Comparison of ENCODE assay signal across 27 mouse cellular contexts in the genomic region with DNA sequence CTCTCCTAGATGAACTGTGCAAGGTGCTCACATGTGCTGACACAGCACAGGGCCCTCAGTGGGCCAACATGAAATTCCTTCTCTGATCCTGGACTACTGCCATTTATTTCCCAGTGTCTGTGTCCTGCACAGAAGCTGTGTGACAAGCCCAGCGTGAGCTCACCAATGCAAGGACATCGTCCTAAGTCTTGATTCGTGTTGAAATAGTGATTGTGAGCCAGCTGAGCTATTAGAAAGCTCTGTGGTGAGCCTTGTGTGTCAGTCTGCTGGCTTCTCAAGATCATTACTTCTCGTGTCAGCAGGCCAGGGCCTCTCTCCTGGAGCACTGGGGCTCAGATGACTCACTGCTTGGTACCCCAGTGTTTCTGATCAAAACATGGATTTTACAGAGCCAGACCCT. TPM values are rescaled to one million over a fixed set of nuclear protein-coding genes. Genes with fewer than 3 reads are reported as not detected.
DNase-seq lines count a peak whose midpoint lies in the region; ATAC-seq and TF ChIP-seq lines count a peak whose summit lies in the region.
"Had no signal": no experiment of that assay in that cellular context is flagged by ENCODE, and none has a peak within 500 bp of the region (broad histone marks: within the 10 kb centered on the region; RNA-seq: fewer than 3 reads in every experiment).

No protein-coding gene starts in this region.

- no peaks in the 10 kb centered on the region for H3K27me3 ChIP-seq in hindbrain, embryonic 13.5 days
- H3K27me3 ChIP-seq in hindbrain, embryonic 16.5 days (replicated peaks; ENCODE audit: control insufficient read depth, insufficient read depth, low read length): no peaks in the 10 kb centered on the region
- H3K27me3 ChIP-seq: embryonic facial prominence, embryonic 12.5 days; forebrain, embryonic 15.5 days; heart, embryonic 12.5 days; hindbrain, embryonic 12.5 days; kidney, embryonic 15.5 days; limb, embryonic 13.5 days; lung, embryonic 15.5 days had no signal

- DNase-seq in adrenal gland, adult 2 months: peak; percentile 73
- no peak for DNase-seq in adrenal gland, adult 18-20 months (ENCODE audit: low spot score in 2 of 2)
- DNase-seq in ES-E14 (ENCODE audit: low read depth, low spot score): no peak
- peak; percentile 38 to 62 for DNase-seq in adrenal gland, postnatal 36 days
- DNase-seq: cerebellum, adult 11 months; cerebellum, adult 9-10 months; cerebellum, postnatal 36 days; embryo, embryonic 11 days; gastrocnemius, postnatal 25 days; heart, adult 11 months; kidney, adult 18-20 months; retina, postnatal 1 day; right cerebral cortex, postnatal 14 days had no signal

- 84% methylated on average over 4 of the region's 4 CpGs for WGBS in hindbrain, embryonic 13.5 days
- 59% methylated on average over 4 of the region's 4 CpGs for WGBS in hindbrain, embryonic 16.5 days

- peaks cover 81% of the 10 kb centered on the region for H3K36me3 ChIP-seq in hindbrain, embryonic 13.5 days
- peaks cover 12% of the 10 kb centered on the region for H3K36me3 ChIP-seq in hindbrain, embryonic 16.5 days (ENCODE audit: control insufficient read depth, insufficient read depth, low read length)
- peaks cover 50% of the 10 kb centered on the region for H3K36me3 ChIP-seq in ES-E14 (ENCODE audit: control insufficient read depth, insufficient read depth, low read length, poor library complexity, severe bottlenecking)

- H3K4me1 ChIP-seq in hindbrain, embryonic 13.5 days (replicated peaks): peaks cover 20% of the 10 kb centered on the region
- peaks cover 2% of the 10 kb centered on the region; the same call in 1 of the 2 replicates for H3K4me1 ChIP-seq in hindbrain, embryonic 16.5 days (ENCODE audit: control insufficient read depth, insufficient read depth, low read depth, low read length)
- H3K4me1 ChIP-seq in ES-E14 (ENCODE audit: control insufficient read depth in 2 of 2, insufficient read depth in 2 of 2, low read length in 2 of 2, poor library complexity in 1 of 2): peaks cover 2 to 7% of the 10 kb centered on the region in 2 experiments; a peak in 1 of 4 replicates
- H3K4me1 ChIP-seq: hindbrain, embryonic 12.5 days had no signal

- no peak overlapping the region for H3K4me3 ChIP-seq in hindbrain, embryonic 13.5 days
- no peak overlapping the region for H3K4me3 ChIP-seq in hindbrain, embryonic 16.5 days (ENCODE audit: low read length)
- H3K4me3 ChIP-seq in ES-E14 (ENCODE audit: insufficient read depth in 1 of 2, low read depth in 1 of 2, low read length in 2 of 2, poor library complexity in 1 of 2, severe bottlenecking in 1 of 2): no peak overlapping the region
- H3K4me3 ChIP-seq: embryonic facial prominence, embryonic 12.5 days; forebrain, embryonic 10.5 days; forebrain, embryonic 15.5 days; heart, embryonic 12.5 days; hindbrain, embryonic 12.5 days; kidney, embryonic 15.5 days; limb, embryonic 13.5 days; lung, embryonic 15.5 days; midbrain, embryonic 10.5 days had no signal

- in situ Hi-C loops in ES-E14 (cut with MboI; ENCODE audit: low sequenced_read_pairs in 2 of 2, unreplicated experiment in 2 of 2): no loop called here

- H3K27ac ChIP-seq in hindbrain, embryonic 13.5 days: peak overlapping the region; percentile 35
- H3K27ac ChIP-seq in hindbrain, embryonic 16.5 days (ENCODE audit: low read depth, low read length): no peak overlapping the region
- no peak overlapping the region for H3K27ac ChIP-seq in ES-E14 (ENCODE audit: insufficient read depth, low read depth, low read length, poor library complexity, severe bottlenecking)
- H3K27ac ChIP-seq: embryonic facial prominence, embryonic 12.5 days; forebrain, embryonic 10.5 days; forebrain, embryonic 15.5 days; hindbrain, embryonic 12.5 days; kidney, embryonic 15.5 days; limb, embryonic 13.5 days; lung, embryonic 15.5 days; midbrain, embryonic 10.5 days had no signal

- ATAC-seq in hindbrain, embryonic 13.5 days (ENCODE audit: low FRiP score): no peak
- ATAC-seq in hindbrain, embryonic 16.5 days: no peak
- ATAC-seq in CD4-positive, CD25-positive, alpha-beta regulatory T cell, adult 4 months: no peak
- ATAC-seq: forebrain, embryonic 15.5 days; midbrain, embryonic 16.5 days had no signal

- H3K9ac ChIP-seq in hindbrain, embryonic 13.5 days: no peak overlapping the region
- no peak overlapping the region for H3K9ac ChIP-seq in hindbrain, embryonic 16.5 days (ENCODE audit: low read depth, low read length)
- no peak overlapping the region for H3K9ac ChIP-seq in ES-E14 (ENCODE audit: insufficient read depth, low read depth, low read length, poor library complexity, severe bottlenecking)
- H3K9ac ChIP-seq: embryonic facial prominence, embryonic 12.5 days; forebrain, embryonic 15.5 days; heart, embryonic 12.5 days; hindbrain, embryonic 12.5 days; kidney, embryonic 15.5 days; limb, embryonic 13.5 days; lung, embryonic 15.5 days had no signal

- H3K4me2 ChIP-seq in hindbrain, embryonic 13.5 days: no peak overlapping the region
- H3K4me2 ChIP-seq in hindbrain, embryonic 16.5 days (ENCODE audit: low read length): no peak overlapping the region
- H3K4me2 ChIP-seq: embryonic facial prominence, embryonic 12.5 days; forebrain, embryonic 15.5 days; heart, embryonic 12.5 days; hindbrain, embryonic 12.5 days; kidney, embryonic 15.5 days; limb, embryonic 13.5 days; liver, embryonic 11.5 days; lung, embryonic 15.5 days had no signal

- no peaks in the 10 kb centered on the region for H3K9me3 ChIP-seq in hindbrain, embryonic 13.5 days
- H3K9me3 ChIP-seq in hindbrain, embryonic 16.5 days (ENCODE audit: control insufficient read depth, low read length): no peaks in the 10 kb centered on the region
- H3K9me3 ChIP-seq in ES-E14 (ENCODE audit: control insufficient read depth, insufficient read depth, low read depth, low read length): no peaks in the 10 kb centered on the region
- H3K9me3 ChIP-seq: embryonic facial prominence, embryonic 12.5 days; forebrain, embryonic 10.5 days; forebrain, embryonic 15.5 days; heart, embryonic 12.5 days; hindbrain, embryonic 12.5 days; kidney, embryonic 15.5 days; limb, embryonic 13.5 days; lung, embryonic 15.5 days; midbrain, embryonic 10.5 days had no signal

TF ChIP-seq in ES-E14, 5 proteins besides CTCF, POLR2A, EP300 and RAD21:
- no peak for TF ChIP-seq ZNF384 (IDR thresholded peaks at IDR 0.05; ENCODE audit: low read depth, low read length)
- peak; percentile 37; the same call in 1 of the 2 replicates for TF ChIP-seq MAFK (IDR thresholded peaks at IDR 0.05; ENCODE audit: insufficient read depth, low read depth, low read length)
TF ChIP-seq in ES-E14: peak in this region for 1.

RNA-seq across cellular contexts. Expression of a gene that starts 18.4 kb away (rescaled TPM):
- total RNA-seq in adrenal gland, adult 2 months (2021): 100 to 1,000 TPM; 324 to 579 TPM
- polyA plus RNA-seq in adrenal gland, adult 2 months (2012; rRNA removed): 702 and 1,082 TPM in 2 replicates
- total RNA-seq in adrenal gland, adult 18-20 months (2021): 100 to 1,000 TPM; 205 to 421 TPM
- 71.3 and 76.9 TPM in 2 replicates for polyA plus RNA-seq in hindbrain, embryonic 13.5 days (2015; fragmentation: Nextera tagmentation; extraction: Ambion mirVana)
- 151 and 187 TPM in 2 replicates for polyA plus RNA-seq in hindbrain, embryonic 16.5 days (2015; fragmentation: Nextera tagmentation; extraction: Ambion mirVana)
- 6.6 and 8.7 TPM in 2 replicates for total RNA-seq in ES-E14 (2012; rRNA removed)
- 100 to 1,000 TPM; 294 to 435 TPM for total RNA-seq in adrenal gland, postnatal 36 days (2021)
- polyA plus RNA-seq in CD4-positive, CD25-positive, alpha-beta regulatory T cell, adult 4 months (2017; shearing (Covaris generic)): 1 to 10 TPM in 1 of 2 experiments, under 1 TPM in 1; 0.40 to 1.5 TPM

Comparison
In these comparisons a context has a peak if more than half of its experiments do, and no peak if none do; other contexts are left out.
1. DNase-seq: peak in adrenal gland, adult 2 months (single experiment) and adrenal gland, postnatal 36 days (2 of 2); none in adrenal gland, adult 18-20 months (0 of 2) and ES-E14 (single experiment).
2. RNA of a gene that starts 18.4 kb away (total RNA-seq): 324 to 579 TPM in adrenal gland, adult 2 months, 294 to 435 TPM in adrenal gland, postnatal 36 days and 205 to 421 TPM in adrenal gland, adult 18-20 months; 6.6 to 8.7 TPM in ES-E14; every median in the first group is over 10 times any median in the second.